Mouse (Mus musculus): ENCODE data around the gene Anks4b. TPM values are rescaled to one million over a fixed set of nuclear protein-coding genes. Genes with fewer than 3 reads are reported as not detected.
A peak's percentile ranks its signal among the peaks of the same experiment; 100 is the strongest.

Gene Anks4b
- not detected in 2 replicates for polyA plus RNA-seq (2015; fragmentation: Nextera tagmentation; extraction: Ambion mirVana)

DNA sequence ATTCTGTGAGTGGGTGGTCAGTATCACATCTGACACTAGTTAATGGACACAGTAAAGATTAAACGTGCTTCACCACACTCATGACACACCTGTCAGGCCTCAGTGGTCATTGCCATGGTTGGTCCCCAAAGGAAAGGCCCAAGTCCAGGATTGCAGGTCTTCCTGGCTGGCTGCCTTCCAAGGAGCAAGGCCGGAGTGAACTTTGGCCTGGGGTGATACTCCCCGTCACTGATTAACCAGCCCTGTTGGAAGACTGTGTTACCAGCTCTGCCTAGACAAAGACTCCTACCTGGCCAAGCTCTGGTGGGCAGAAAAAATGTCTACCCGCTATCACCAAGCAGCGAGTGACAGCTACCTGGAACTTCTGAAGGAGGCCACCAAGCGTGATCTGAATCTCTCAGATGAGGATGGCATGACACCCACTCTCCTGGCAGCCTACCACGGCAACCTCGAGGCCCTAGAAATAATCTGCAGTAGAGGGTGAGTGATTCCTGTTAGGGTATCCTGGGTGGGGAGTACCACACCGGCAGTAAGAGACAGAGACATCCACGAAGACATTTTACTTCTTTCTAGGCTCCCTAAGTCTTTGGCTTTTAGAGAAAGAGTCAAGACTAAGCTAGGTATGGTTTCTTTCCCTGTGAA lies at the start of gene Anks4b:
Anks4b (plus strand) TSS at position 256 of the 642 bp plus-strand sequence.
- Histone ChIP-seq H3K4me1 (replicated peaks) (no peaks in the 10 kb centered on the region), H3K4me3 (no peak within 1 kb of the TSS), H3K27me3 (no peaks in the 10 kb centered on the region), H3K27ac (no peak within 1 kb of the TSS), H3K9ac (no peak within 1 kb of the TSS), H3K4me2 (no peak within 1 kb of the TSS), H3K36me3 (no peaks in the 10 kb centered on the region), H3K9me3 (replicated peaks) (no peaks in the 10 kb centered on the region)
- 81% methylated on average over 10 of the region's 10 CpGs for WGBS
- ATAC-seq (replicated peaks; ENCODE audit: insufficient number of reproducible peaks, insufficient read depth, low FRiP score, low read depth) = no peak

DNA sequence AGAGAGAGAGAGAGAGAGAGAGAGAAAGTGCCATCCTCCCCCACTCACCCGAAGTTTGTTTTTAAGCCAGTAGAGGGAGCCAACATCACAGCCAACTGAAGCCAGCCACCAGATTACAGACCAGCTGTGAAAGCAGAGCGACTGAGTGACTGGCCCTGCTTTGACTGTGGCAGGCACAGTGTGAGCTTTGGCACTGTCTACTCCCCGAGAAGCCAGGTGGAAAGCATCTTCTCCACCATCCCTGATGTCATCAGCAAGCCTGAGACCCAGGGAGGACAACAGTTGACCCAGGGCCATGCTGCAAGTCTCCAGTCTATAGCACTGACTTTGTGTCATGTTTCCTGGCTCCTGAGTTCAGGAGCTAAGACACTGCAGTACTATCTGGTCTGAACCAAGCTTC lies 48.8 kb upstream of the Anks4b start:
- Histone ChIP-seq H3K4me1 (replicated peaks) (peaks cover 6% of the 10 kb centered on the region; the same call in 1 of the 2 replicates), H3K27me3 (no peaks in the 10 kb centered on the region), H3K27ac (no peak overlapping the region), H3K9me3 (replicated peaks) (no peaks in the 10 kb centered on the region), H3K4me2 (no peak overlapping the region), H3K4me3 (no peak overlapping the region), H3K36me3 (peaks cover 11% of the 10 kb centered on the region), H3K9ac (no peak overlapping the region)
- 0% methylated on average over 3 of the region's 3 CpGs for WGBS
- peak; percentile 51; the same call in 1 of the 2 replicates for ATAC-seq (replicated peaks; ENCODE audit: insufficient number of reproducible peaks, insufficient read depth, low FRiP score, low read depth)

DNA sequence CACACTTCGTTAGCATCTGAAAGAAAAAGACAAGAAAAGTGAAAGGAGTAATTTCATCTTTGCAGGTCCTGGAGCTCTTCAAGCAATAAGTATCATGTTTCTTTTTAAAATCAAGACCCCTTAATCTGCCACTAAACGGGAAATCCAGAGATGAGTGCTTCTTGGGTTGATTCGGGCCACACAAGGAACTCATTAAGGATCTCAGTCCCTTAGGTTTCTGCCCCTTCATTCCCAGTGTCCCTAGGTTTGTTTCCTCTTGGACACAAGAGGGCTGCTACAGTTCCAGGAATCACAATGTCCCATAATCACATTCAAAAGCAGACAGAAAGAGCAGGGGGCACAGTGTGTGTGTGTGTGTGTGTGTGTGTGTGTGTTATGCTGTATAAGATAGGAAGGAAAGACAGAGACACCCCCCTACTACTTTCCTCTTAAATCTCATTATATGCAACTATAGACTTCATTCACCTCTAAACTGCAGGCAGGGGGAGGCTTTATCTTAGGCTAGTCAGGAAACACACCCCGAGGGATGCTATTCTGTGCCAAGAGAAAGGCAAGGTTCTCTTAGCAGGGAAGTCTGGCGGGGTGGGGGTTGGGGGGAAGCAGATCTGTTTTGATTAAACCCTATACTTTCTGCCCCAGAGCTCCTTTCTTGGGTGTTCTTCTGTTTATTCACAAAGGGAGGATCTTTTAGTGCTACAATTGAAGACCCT lies 46.5 kb upstream of the Anks4b start:
- WGBS = 31% methylated on average over 5 of the region's 5 CpGs
- H3K27me3 ChIP-seq = no peaks in the 10 kb centered on the region
- H3K4me2 ChIP-seq = no peak overlapping the region
- no peak overlapping the region for H3K27ac ChIP-seq
- H3K9ac ChIP-seq = no peak overlapping the region
- H3K36me3 ChIP-seq = no peaks in the 10 kb centered on the region
- peak; percentile 58 for ATAC-seq (replicated peaks; ENCODE audit: insufficient number of reproducible peaks, insufficient read depth, low FRiP score, low read depth)
- H3K4me3 ChIP-seq = no peak overlapping the region
- H3K9me3 ChIP-seq (replicated peaks) = no peaks in the 10 kb centered on the region
- peaks cover 6% of the 10 kb centered on the region; the same call in 1 of the 2 replicates for H3K4me1 ChIP-seq (replicated peaks)

DNA sequence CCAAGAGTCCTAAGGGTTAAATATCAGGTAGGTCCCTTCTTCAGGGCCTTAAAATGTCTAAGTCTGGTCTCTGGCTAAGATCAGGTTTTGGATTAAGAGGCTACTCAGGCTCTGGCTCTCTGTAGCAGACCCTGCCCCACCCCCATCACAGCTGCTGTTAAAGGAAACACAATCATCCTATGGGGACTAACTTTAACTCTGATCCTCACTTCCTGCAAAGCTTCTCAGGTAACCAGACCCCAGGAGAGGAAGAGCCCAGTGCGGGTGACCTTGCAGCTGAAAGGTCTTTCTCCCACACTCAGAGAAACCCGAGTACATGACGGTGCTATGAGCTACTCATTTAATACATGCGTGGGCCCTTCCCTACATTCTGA lies 46.0 kb upstream of the Anks4b start:
- WGBS = 45% methylated on average over 4 of the region's 4 CpGs
- Histone ChIP-seq H3K27ac (no peak overlapping the region), H3K36me3 (no peaks in the 10 kb centered on the region), H3K9me3 (replicated peaks) (no peaks in the 10 kb centered on the region), H3K4me3 (no peak overlapping the region), H3K27me3 (no peaks in the 10 kb centered on the region), H3K4me1 (replicated peaks) (peaks cover 6% of the 10 kb centered on the region; the same call in 1 of the 2 replicates), H3K4me2 (no peak overlapping the region), H3K9ac (no peak overlapping the region)
- no peak for ATAC-seq (replicated peaks; ENCODE audit: insufficient number of reproducible peaks, insufficient read depth, low FRiP score, low read depth)

DNA sequence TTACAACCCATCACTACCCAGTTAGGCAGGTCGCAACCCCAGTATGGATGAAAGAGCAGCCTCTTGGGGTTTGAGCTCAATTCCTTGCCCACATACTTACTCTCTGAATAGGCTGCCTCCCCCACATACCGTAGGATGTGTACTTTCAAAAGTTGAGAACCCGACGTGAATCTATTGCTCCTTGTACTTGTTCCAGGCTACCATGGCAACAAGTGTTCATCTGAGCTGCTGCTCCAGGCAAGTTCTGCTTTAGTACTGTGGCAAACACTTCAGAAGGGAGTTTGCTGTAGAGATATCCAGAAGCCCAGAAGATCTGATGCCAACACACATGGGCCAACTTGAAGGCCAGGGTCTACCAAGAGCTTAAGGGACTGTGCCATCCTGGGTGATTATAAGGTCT lies 44.7 kb upstream of the Anks4b start:
- Histone ChIP-seq H3K36me3 (no peaks in the 10 kb centered on the region), H3K4me3 (no peak overlapping the region), H3K9ac (no peak overlapping the region), H3K9me3 (replicated peaks) (no peaks in the 10 kb centered on the region), H3K4me1 (replicated peaks) (peaks cover 6% of the 10 kb centered on the region; the same call in 1 of the 2 replicates), H3K27me3 (no peaks in the 10 kb centered on the region), H3K27ac (no peak overlapping the region), H3K4me2 (no peak overlapping the region)
- whole genome bisulfite sequencing = 66% methylated on average over 4 of the region's 4 CpGs
- no peak for ATAC-seq (replicated peaks; ENCODE audit: insufficient number of reproducible peaks, insufficient read depth, low FRiP score, low read depth)

DNA sequence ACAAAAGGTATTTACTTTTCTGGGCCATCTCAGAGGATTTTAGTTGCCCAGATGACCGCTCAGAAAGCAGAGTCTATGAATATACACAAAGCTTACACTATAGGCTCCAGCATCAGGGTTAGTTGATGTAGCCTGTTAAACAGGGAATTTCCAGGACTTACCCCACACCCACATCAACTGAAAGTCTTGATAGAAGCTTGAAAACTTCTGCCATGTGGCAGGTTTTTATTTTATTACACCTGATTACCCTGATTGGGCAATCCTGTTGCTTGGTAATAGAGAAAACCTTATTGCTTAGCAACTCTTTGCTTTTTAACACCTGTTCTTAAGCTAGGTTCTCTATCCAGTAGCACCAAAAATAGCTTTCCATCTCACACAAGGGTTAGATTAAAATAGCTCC lies 30.9 kb upstream of the Anks4b start:
- Histone ChIP-seq H3K9ac (no peak overlapping the region), H3K4me2 (no peak overlapping the region), H3K9me3 (replicated peaks) (no peaks in the 10 kb centered on the region), H3K36me3 (no peaks in the 10 kb centered on the region), H3K4me3 (no peak overlapping the region), H3K27ac (no peak overlapping the region), H3K4me1 (replicated peaks) (no peaks in the 10 kb centered on the region), H3K27me3 (no peaks in the 10 kb centered on the region)
- WGBS = 67% methylated on average over 1 of the region's 1 CpGs
- ATAC-seq (replicated peaks; ENCODE audit: insufficient number of reproducible peaks, insufficient read depth, low FRiP score, low read depth) = no peak

DNA sequence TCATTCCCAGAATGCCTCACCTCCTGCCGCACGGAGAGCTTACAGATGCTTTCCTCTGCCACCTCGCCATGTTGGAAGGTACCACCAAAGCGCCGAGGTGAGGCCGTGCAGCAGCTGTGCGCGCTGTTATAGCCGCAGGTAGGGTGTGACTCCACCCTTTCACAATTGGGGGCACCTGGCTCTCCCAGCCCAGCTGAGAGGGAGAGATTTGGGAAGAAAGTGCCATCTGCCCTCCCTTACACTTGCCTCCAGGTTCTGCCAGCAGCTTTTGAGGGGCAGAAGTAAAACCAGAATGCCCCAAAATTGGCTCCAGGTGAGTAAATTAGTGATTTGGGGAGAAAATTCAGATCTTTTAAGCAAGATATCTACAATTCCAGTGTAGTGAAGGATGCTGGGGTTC lies 28.5 kb upstream of the Anks4b start, which contains the start of gene Zp2:
Zp2 (minus strand) TSS at position 101 of the 400 bp plus-strand sequence.
- no peaks in the 10 kb centered on the region for H3K27me3 ChIP-seq
- H3K9ac ChIP-seq = no peak within 1 kb of the TSS
- H3K9me3 ChIP-seq (replicated peaks) = no peaks in the 10 kb centered on the region
- H3K4me2 ChIP-seq = no peak within 1 kb of the TSS
- H3K4me1 ChIP-seq (replicated peaks) = no peaks in the 10 kb centered on the region
- H3K4me3 ChIP-seq = no peak within 1 kb of the TSS
- WGBS = 61% methylated on average over 9 of the region's 9 CpGs
- H3K27ac ChIP-seq = no peak within 1 kb of the TSS
- ATAC-seq (replicated peaks; ENCODE audit: insufficient number of reproducible peaks, insufficient read depth, low FRiP score, low read depth) = no peak
- no peaks in the 10 kb centered on the region for H3K36me3 ChIP-seq

DNA sequence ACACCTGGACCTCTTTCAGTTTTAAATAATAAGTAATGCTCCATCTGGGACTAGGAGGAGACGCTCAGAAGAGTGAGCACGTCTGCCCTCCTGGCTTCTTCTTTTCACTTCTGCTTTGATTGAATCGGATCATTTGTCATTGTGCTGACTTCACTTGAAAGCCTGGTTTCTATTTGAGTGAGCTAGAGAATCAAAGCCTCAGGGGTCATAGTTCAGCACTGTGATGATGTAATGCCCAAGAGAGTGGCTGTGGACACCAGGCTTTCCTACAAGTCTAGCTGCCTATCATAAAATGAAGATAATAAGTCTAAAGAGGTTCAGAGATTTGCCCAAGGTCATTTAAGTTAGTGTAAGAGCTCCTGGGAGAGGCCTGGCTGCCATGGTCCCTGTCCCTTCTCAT lies 23.4 kb upstream of the Anks4b start:
- Histone ChIP-seq H3K27ac (no peak overlapping the region), H3K36me3 (no peaks in the 10 kb centered on the region; the same call in 1 of the 2 replicates), H3K9me3 (replicated peaks) (no peaks in the 10 kb centered on the region), H3K4me2 (no peak overlapping the region), H3K4me3 (no peak overlapping the region), H3K4me1 (replicated peaks) (no peaks in the 10 kb centered on the region), H3K27me3 (no peaks in the 10 kb centered on the region), H3K9ac (no peak overlapping the region)
- no peak for ATAC-seq (replicated peaks; ENCODE audit: insufficient number of reproducible peaks, insufficient read depth, low FRiP score, low read depth)
- 49% methylated on average over 3 of the region's 3 CpGs for WGBS

DNA sequence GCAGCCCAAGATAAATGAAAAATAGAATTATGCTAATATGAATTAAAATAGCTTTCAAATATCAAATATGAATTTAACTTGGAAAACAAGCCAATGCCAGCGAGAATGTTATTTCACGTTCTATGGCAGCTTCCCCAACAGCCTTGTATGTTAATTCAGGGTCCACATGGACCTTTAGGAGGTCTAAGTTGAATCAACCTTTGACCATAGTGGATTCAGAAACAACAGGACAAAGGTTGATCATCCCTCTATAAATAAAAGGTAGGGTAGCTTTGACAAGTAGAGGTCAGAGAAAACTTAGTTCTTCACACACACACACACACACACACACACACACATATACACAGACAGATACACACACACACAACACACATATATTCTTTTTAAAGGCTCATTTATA lies 22.8 kb upstream of the Anks4b start:
- ATAC-seq (replicated peaks; ENCODE audit: insufficient number of reproducible peaks, insufficient read depth, low FRiP score, low read depth) = no peak
- H3K27me3 ChIP-seq = no peaks in the 10 kb centered on the region
- H3K9ac ChIP-seq = no peak overlapping the region
- H3K9me3 ChIP-seq (replicated peaks) = no peaks in the 10 kb centered on the region
- H3K4me2 ChIP-seq = no peak overlapping the region
- H3K4me1 ChIP-seq (replicated peaks) = no peaks in the 10 kb centered on the region
- no peak overlapping the region for H3K27ac ChIP-seq
- 74% methylated on average over 2 of the region's 2 CpGs for WGBS
- H3K4me3 ChIP-seq = no peak overlapping the region
- no peaks in the 10 kb centered on the region; the same call in 1 of the 2 replicates for H3K36me3 ChIP-seq

DNA sequence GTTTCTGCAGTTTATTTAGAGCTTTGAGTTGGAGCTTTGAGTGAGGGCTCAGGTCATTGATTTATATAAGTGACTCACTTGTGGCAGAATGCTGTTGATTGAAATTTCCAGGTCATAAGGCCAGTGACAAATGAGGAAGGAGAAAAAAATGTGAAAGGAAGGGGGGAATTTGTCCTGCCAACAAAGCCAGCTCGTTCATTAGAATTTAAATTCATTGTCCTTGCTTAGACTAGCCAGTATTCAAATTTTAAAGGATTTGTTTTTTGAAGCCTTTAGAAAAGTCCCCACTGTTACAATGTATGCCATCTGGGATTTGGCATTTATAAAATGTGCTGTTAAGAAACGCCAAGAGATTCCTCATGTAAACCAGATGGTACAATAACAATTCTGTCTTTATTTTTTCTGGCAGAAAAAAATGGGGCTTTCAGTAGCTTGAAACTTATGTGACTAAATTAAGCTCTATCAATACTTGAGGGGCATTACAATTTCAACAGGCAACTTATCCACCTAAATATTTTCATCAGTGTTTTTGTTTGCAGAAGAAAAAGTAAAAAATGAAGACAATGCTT lies 16.7 kb upstream of the Anks4b start:
- no peak overlapping the region for H3K4me3 ChIP-seq
- no peak overlapping the region for H3K4me2 ChIP-seq

DNA sequence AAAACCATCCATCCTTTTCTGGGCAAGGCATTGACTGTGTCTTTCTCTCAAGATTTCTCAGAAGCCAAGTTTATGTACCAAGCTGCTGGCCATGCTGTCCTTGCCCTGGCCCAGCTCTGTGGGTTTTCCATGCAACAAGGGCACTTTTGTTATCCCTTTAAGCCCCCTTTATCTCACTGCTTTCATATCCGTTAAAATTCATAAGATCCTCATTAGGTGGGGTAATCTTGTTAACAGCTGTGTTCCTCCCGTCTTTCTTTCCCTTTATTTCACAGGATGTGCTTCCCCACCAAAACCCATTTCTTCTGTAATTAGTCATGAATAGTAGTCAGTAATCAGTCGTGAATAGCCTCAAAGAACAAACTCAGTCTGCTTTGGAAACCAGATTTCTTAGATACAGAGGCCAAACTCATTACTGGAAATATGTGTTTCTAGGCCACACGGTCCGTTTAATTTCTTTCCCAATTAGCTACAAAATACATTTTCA lies 16.0 kb upstream of the Anks4b start:
- no peak overlapping the region for H3K27ac ChIP-seq
- H3K9me3 ChIP-seq (replicated peaks) = no peaks in the 10 kb centered on the region
- H3K9ac ChIP-seq = no peak overlapping the region
- H3K36me3 ChIP-seq = no peaks in the 10 kb centered on the region; the same call in 1 of the 2 replicates
- no peak overlapping the region for H3K4me3 ChIP-seq
- no peak for ATAC-seq (replicated peaks; ENCODE audit: insufficient number of reproducible peaks, insufficient read depth, low FRiP score, low read depth)
- H3K4me2 ChIP-seq = no peak overlapping the region
- no peaks in the 10 kb centered on the region for H3K4me1 ChIP-seq (replicated peaks)
- 53% methylated on average over 5 of the region's 5 CpGs for WGBS
- no peaks in the 10 kb centered on the region for H3K27me3 ChIP-seq

More for the DNA sequence above, 16.7 kb upstream of the Anks4b start:
- H3K9me3 ChIP-seq (replicated peaks) = no peaks in the 10 kb centered on the region
- H3K27me3 ChIP-seq = no peaks in the 10 kb centered on the region
- no peaks in the 10 kb centered on the region; the same call in 1 of the 2 replicates for H3K36me3 ChIP-seq
- H3K9ac ChIP-seq = no peak overlapping the region
- no peaks in the 10 kb centered on the region for H3K4me1 ChIP-seq (replicated peaks)
- H3K27ac ChIP-seq = no peak overlapping the region
- ATAC-seq (replicated peaks; ENCODE audit: insufficient number of reproducible peaks, insufficient read depth, low FRiP score, low read depth) = no peak
- 44% methylated on average over 2 of the region's 2 CpGs for WGBS

Measured in heart, embryonic 15.5 days (tissue).